Mouse (Mus musculus) v-Abl transformed pro-B cells (cell line): ENCODE data around the gene Rab25.
"Not testable (repeated sequence)": the region's sequence is repeated elsewhere in the genome, so short reads cannot be mapped to it uniquely, and the experiment has no call there.

Experiments used
- in situ Hi-C, 2 experiments: fragments of 400-800 bp; cut with MboI; formaldehyde crosslinking; loops; one replicate each; pipeline ENCODE4 v1.15.1; 2025; ENCODE audit not compliant: unreplicated experiment in 2 of 2

The Rab25 gene

GRCm38 (mm10) chr3:88548180-88548917 is at the start of gene Rab25:
Rab25 (minus strand) TSS chr3:88548300.
- in situ Hi-C loops, result no loop called here

GRCm38 (mm10) chr3:88596547-88596946 is 48.4 kb upstream of the Rab25 start:
- in situ Hi-C loops, result loop anchor here in 1 of 2 experiments (10.0 kb wide), 1 partner anchor 148 kb away; no protein-coding TSS in a partner anchor

GRCm38 (mm10) chr3:88593893-88594580 is 45.9 kb upstream of the Rab25 start:
- in situ Hi-C loops, result loop anchor here in 1 of 2 experiments (10.0 kb wide), 1 partner anchor 151 kb away; no protein-coding TSS in a partner anchor

- in situ Hi-C loops, result loop anchor here in 1 of 2 experiments (10.0 kb wide), 1 partner anchor 152 kb away; no protein-coding TSS in a partner anchor
These were observed 45.0 kb upstream of the Rab25 start for GRCm38 (mm10) chr3:88592942-88593576.

GRCm38 (mm10) chr3:88591950-88592731 is 44.0 kb upstream of the Rab25 start:
- in situ Hi-C loops, result loop anchor here in 1 of 2 experiments (10.0 kb wide), 1 partner anchor 153 kb away; no protein-coding TSS in a partner anchor

GRCm38 (mm10) chr3:88591044-88591443 is 42.9 kb upstream of the Rab25 start:
- in situ Hi-C loops, result loop anchor here in 1 of 2 experiments (10.0 kb wide), 1 partner anchor 154 kb away; no protein-coding TSS in a partner anchor

- in situ Hi-C loops, result loop anchor here in 1 of 2 experiments (10.0 kb wide), 1 partner anchor 155 kb away; no protein-coding TSS in a partner anchor
These were observed 42.1 kb upstream of the Rab25 start for GRCm38 (mm10) chr3:88590246-88590645.

- in situ Hi-C loops, result no loop called here
These were observed 38.5 kb upstream of the Rab25 start for GRCm38 (mm10) chr3:88586640-88587039.

GRCm38 (mm10) chr3:88585769-88586168 is 37.7 kb upstream of the Rab25 start:
- in situ Hi-C loops, result no loop called here

GRCm38 (mm10) chr3:88579454-88580117 is 31.5 kb upstream of the Rab25 start:
- in situ Hi-C loops, result no loop called here

- in situ Hi-C loops, result no loop called here
These were observed 30.7 kb upstream of the Rab25 start for GRCm38 (mm10) chr3:88578498-88579424.

- in situ Hi-C loops, result not testable (repeated sequence)
These were observed 29.7 kb upstream of the Rab25 start for GRCm38 (mm10) chr3:88577846-88578245.

- in situ Hi-C loops, result no loop called here
These were observed 27.4 kb upstream of the Rab25 start, which contains the start of gene Ssr2 for GRCm38 (mm10) chr3:88575540-88575939. Ssr2 (plus strand) TSS chr3:88575876.

GRCm38 (mm10) chr3:88573810-88574209 is 25.7 kb upstream of the Rab25 start:
- in situ Hi-C loops, result no loop called here

GRCm38 (mm10) chr3:88572835-88573234 is 24.7 kb upstream of the Rab25 start:
- in situ Hi-C loops, result no loop called here

GRCm38 (mm10) chr3:88571856-88572255 is 23.8 kb upstream of the Rab25 start:
- in situ Hi-C loops, result no loop called here

GRCm38 (mm10) chr3:88570341-88570740 is 22.2 kb upstream of the Rab25 start:
- in situ Hi-C loops, result no loop called here

GRCm38 (mm10) chr3:88569694-88570093 is 21.6 kb upstream of the Rab25 start:
- in situ Hi-C loops, result no loop called here

- in situ Hi-C loops, result no loop called here
These were observed 21.0 kb upstream of the Rab25 start for GRCm38 (mm10) chr3:88569093-88569492.
